Mouse (Mus musculus) activated CD4-positive, CD25-positive, alpha-beta regulatory T cell, adult 4 months (primary cell): Measurements from ENCODE around the gene Kmt2b. TPM values are rescaled to one million over a fixed set of nuclear protein-coding genes. Genes with fewer than 3 reads are reported as not detected.
A peak's percentile ranks its signal among the peaks of the same experiment; 100 is the strongest.

ENCODE experiments used
- ATAC-seq: one replicate; pipeline ENCODE4 v1.8.0; 2017
- polyA plus RNA-seq, 2 experiments: library from polyadenylated mRNA; unstranded; fragments of 100-300 nt; shearing (Covaris generic); gene quantifications; one replicate each; pipeline ENCODE4 v1.2.1; 2017

Gene Kmt2b
- polyA plus RNA-seq: 10 to 100 TPM; 14.9 to 16.9 TPM

- ATAC-seq: peak; percentile 81
These were observed at the start of gene Kmt2b for GRCm38 (mm10) chr7:30588676-30589434. Gene Kmt2b (minus strand): TSS chr7:30588726.

- no peak for ATAC-seq
These were observed 47.9 kb upstream of the Kmt2b start for GRCm38 (mm10) chr7:30636395-30636794.

- ATAC-seq: no peak
These were observed 47.2 kb upstream of the Kmt2b start, which contains the start of gene Etv2 for GRCm38 (mm10) chr7:30635752-30636151. Gene Etv2 (minus strand): TSS chr7:30635852.

- ATAC-seq: no peak
These were observed 46.1 kb upstream of the Kmt2b start for GRCm38 (mm10) chr7:30634621-30635020.

- ATAC-seq: no peak
These were observed 45.4 kb upstream of the Kmt2b start for GRCm38 (mm10) chr7:30633762-30634412.

GRCm38 (mm10) chr7:30629013-30629412 is 40.5 kb upstream of the Kmt2b start:
- no peak for ATAC-seq

- ATAC-seq: no peak
These were observed 38.1 kb upstream of the Kmt2b start for GRCm38 (mm10) chr7:30626647-30627046.

- peak; percentile 98 for ATAC-seq
These were observed 37.2 kb upstream of the Kmt2b start, which contains the start of gene Cox6b1 for GRCm38 (mm10) chr7:30625530-30626384. Gene Cox6b1 (minus strand): TSS chr7:30626151.

GRCm38 (mm10) chr7:30619202-30619601 is 30.7 kb upstream of the Kmt2b start:
- no peak for ATAC-seq

GRCm38 (mm10) chr7:30618658-30619057 is 30.1 kb upstream of the Kmt2b start:
- no peak for ATAC-seq

GRCm38 (mm10) chr7:30615049-30615760 is 26.7 kb upstream of the Kmt2b start:
- no peak for ATAC-seq

- ATAC-seq: no peak
These were observed 25.9 kb upstream of the Kmt2b start for GRCm38 (mm10) chr7:30614454-30614853.

GRCm38 (mm10) chr7:30613529-30614112 is 25.1 kb upstream of the Kmt2b start:
- ATAC-seq: peak; percentile 65

GRCm38 (mm10) chr7:30612654-30613402 is 24.3 kb upstream of the Kmt2b start, which contains the start of gene Upk1a:
Gene Upk1a (minus strand): TSS chr7:30612847.
- no peak for ATAC-seq

GRCm38 (mm10) chr7:30610043-30610442 is 21.5 kb upstream of the Kmt2b start:
- ATAC-seq: no peak

GRCm38 (mm10) chr7:30608476-30608875 is 19.9 kb upstream of the Kmt2b start:
- no peak for ATAC-seq

- ATAC-seq: peak; percentile 76
These were observed 19.3 kb upstream of the Kmt2b start for GRCm38 (mm10) chr7:30607706-30608309.

- ATAC-seq: no peak
These were observed 16.4 kb upstream of the Kmt2b start for GRCm38 (mm10) chr7:30604944-30605343.

- ATAC-seq: no peak
These were observed 15.9 kb upstream of the Kmt2b start for GRCm38 (mm10) chr7:30604424-30604823.

- ATAC-seq: no peak
These were observed 14.1 kb upstream of the Kmt2b start for GRCm38 (mm10) chr7:30602583-30602982.

GRCm38 (mm10) chr7:30600651-30601050 is 12.1 kb upstream of the Kmt2b start:
- ATAC-seq: no peak
